Mouse (Mus musculus) forebrain, embryonic 16.5 days (tissue): Measurements from ENCODE around the gene Ogfr. TPM values are rescaled to one million over a fixed set of nuclear protein-coding genes. Genes with fewer than 3 reads are reported as not detected.
A peak's percentile ranks its signal among the peaks of the same experiment; 100 is the strongest.

Experiments used
- ATAC-seq: fragments of 200-750 bp; cut with Nextera tagmentation; 2 replicates; pipeline ENCODE4 v1.8.0; 2017; ENCODE audit warnings: mild to moderate bottlenecking, moderate library complexity
- H3K27ac ChIP-seq: fragments of 300-500 bp; sonication (generic); 2 replicates; pipeline ENCODE4 v1.5.1; 2014; ENCODE audit warnings: low read length, control low read depth
- H3K27me3 ChIP-seq: fragments of 300-500 bp; sonication (generic); replicated peaks from 2 replicates; pipeline ENCODE4 v1.6.1; 2014; ENCODE audit warnings: low read length; ENCODE audit not compliant: control insufficient read depth, insufficient read depth
- H3K36me3 ChIP-seq: fragments of 300-500 bp; sonication (generic); 2 replicates; pipeline ENCODE4 v1.6.1; 2014; ENCODE audit not compliant: control insufficient read depth, insufficient read depth
- H3K4me1 ChIP-seq: fragments of 300-500 bp; sonication (generic); replicated peaks from 2 replicates; pipeline ENCODE4 v1.6.1; 2014; ENCODE audit warnings: low read length; ENCODE audit not compliant: control insufficient read depth, insufficient read depth
- H3K4me2 ChIP-seq: fragments of 300-500 bp; sonication (generic); 2 replicates; pipeline ENCODE4 v1.6.1; 2014; ENCODE audit warnings: mild to moderate bottlenecking, low read length, control low read depth
- H3K4me3 ChIP-seq: fragments of 300-500 bp; sonication (generic); replicated peaks from 2 replicates; pipeline ENCODE4 v1.5.1; 2014; ENCODE audit warnings: mild to moderate bottlenecking, low read length, control low read depth
- H3K9ac ChIP-seq: fragments of 300-500 bp; sonication (generic); replicated peaks from 2 replicates; pipeline ENCODE4 v1.6.1; 2014; ENCODE audit warnings: low read depth, low read length, control low read depth
- H3K9me3 ChIP-seq: fragments of 300-500 bp; sonication (generic); 2 replicates; pipeline ENCODE4 v1.6.1; 2016; ENCODE audit warnings: low read length; ENCODE audit not compliant: control insufficient read depth
- WGBS: fragments of 180-500 bp; shearing (Covaris S2); extraction: QIAGEN DNeasy Blood & Tissue Kit; methylation state at CpG from one replicate; pipeline ENCODE4 v1.1.7; 2014; 5-methylcytosine and 5-hydroxymethylcytosine counted together
- polyA plus RNA-seq: library from polyadenylated mRNA; unstranded; fragments of >200 nt; fragmentation: Nextera tagmentation; extraction: Ambion mirVana; gene quantifications from 2 replicates; pipeline ENCODE4 v1.2.1, GENCODE M21; 2015

Gene Ogfr
- polyA plus RNA-seq, 1 experiment from 2014 or later, result 85.5 TPM

DNA sequence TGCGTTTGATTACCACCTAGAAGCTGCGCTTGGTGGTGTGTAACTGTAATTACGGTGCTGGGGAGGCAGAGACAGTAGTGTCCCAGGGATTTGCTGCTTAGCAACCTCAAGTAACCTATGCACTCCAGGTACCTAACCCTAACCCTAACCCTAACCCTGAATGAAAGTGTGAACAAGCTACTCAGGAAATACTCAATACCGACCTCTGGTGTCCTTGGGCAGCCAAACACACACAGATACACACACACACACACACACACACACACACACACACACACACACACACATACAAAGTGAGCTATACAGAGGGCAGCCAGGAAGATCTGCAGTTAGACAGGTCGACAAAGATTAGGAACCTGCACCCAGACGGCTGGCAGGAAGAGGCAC, 316 bp upstream of the Ogfr start:
- Histone ChIP-seq H3K4me1 (peaks cover 17% of the 10 kb centered on the region), H3K27ac (peak overlapping the region; percentile 83), H3K4me3 (peak overlapping the region; percentile 63), H3K36me3 (peaks cover 19% of the 10 kb centered on the region), H3K9me3 (no peaks in the 10 kb centered on the region), H3K4me2 (peak overlapping the region; percentile 92), H3K27me3 (no peaks in the 10 kb centered on the region), H3K9ac (peak overlapping the region; percentile 83)
- WGBS, result 46% methylated on average over 6 of the region's 6 CpGs
- ATAC-seq, result no peak; the same call in 1 of the 2 replicates

DNA sequence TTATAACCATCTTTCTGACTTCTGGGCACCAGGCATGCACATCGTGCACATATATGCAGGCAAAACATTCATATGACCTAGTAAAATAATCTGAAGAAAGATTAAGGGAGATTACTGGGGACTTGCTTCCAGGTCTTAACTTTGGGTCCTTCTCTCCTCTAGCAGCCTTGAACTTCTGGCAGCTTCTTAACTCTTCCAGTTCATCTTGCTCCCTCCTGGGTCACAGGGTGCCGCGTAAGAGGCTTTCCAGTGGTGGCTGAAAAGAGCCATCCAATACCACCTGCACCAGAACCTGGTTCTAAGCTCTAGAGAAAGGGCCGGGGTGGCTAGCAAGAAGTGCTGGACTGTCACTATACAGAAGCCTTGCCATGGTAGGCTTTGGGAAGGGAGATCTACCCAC, 8.4 kb downstream of the Ogfr start, which contains the start of gene Col9a3:
TSS of gene Col9a3 (plus strand) at position 301 of the 400 bp plus-strand sequence.
- H3K9ac ChIP-seq, result peak within 1 kb of the TSS; percentile 67
- no peak for ATAC-seq
- H3K4me2 ChIP-seq, result peak within 1 kb of the TSS; percentile 66
- H3K36me3 ChIP-seq, result peaks cover 12% of the 10 kb centered on the region; the same call in 1 of the 2 replicates
- no peaks in the 10 kb centered on the region for H3K9me3 ChIP-seq
- peak within 1 kb of the TSS; percentile 45 for H3K4me3 ChIP-seq
- H3K27ac ChIP-seq, result no peak within 1 kb of the TSS; the same call in 1 of the 2 replicates
- H3K4me1 ChIP-seq, result peaks cover 25% of the 10 kb centered on the region
- H3K27me3 ChIP-seq, result peaks cover 4% of the 10 kb centered on the region; the same call in 1 of the 2 replicates
- 45% methylated on average over 4 of the region's 4 CpGs for WGBS

GRCm38 (mm10) chr2:180598157-180598705, 9.2 kb downstream of the Ogfr start:
- H3K27ac ChIP-seq, result no peak overlapping the region; the same call in 1 of the 2 replicates
- peak; percentile 52 for ATAC-seq

GRCm38 (mm10) chr2:180600569-180601021, 11.6 kb downstream of the Ogfr start:
- peak; percentile 70 for ATAC-seq
- Histone ChIP-seq H3K4me1 (peaks cover 25% of the 10 kb centered on the region), H3K9me3 (no peaks in the 10 kb centered on the region), H3K36me3 (no peaks in the 10 kb centered on the region), H3K27ac (peak overlapping the region; percentile 23; the same call in 1 of the 2 replicates), H3K9ac (no peak overlapping the region; the same call in 1 of the 2 replicates), H3K27me3 (peaks cover 4% of the 10 kb centered on the region; the same call in 1 of the 2 replicates), H3K4me2 (peak overlapping the region; percentile 9), H3K4me3 (no peak overlapping the region)
- 8% methylated on average over 9 of the region's 9 CpGs for WGBS

More at GRCm38 (mm10) chr2:180598157-180598705, 9.2 kb downstream of the Ogfr start:
- H3K27me3 ChIP-seq, result peaks cover 4% of the 10 kb centered on the region; the same call in 1 of the 2 replicates
- peak overlapping the region; percentile 67 for H3K9ac ChIP-seq
- H3K4me2 ChIP-seq, result peak overlapping the region; percentile 66
- peaks cover 5% of the 10 kb centered on the region; the same call in 1 of the 2 replicates for H3K36me3 ChIP-seq
- 0% methylated on average over 35 of the region's 41 CpGs for WGBS
- peaks cover 25% of the 10 kb centered on the region for H3K4me1 ChIP-seq
- H3K4me3 ChIP-seq, result peak overlapping the region; percentile 45
- H3K9me3 ChIP-seq, result no peaks in the 10 kb centered on the region

GRCm38 (mm10) chr2:180604781-180605180, 15.7 kb downstream of the Ogfr start:
- Histone ChIP-seq H3K9me3 (no peaks in the 10 kb centered on the region), H3K36me3 (no peaks in the 10 kb centered on the region), H3K27me3 (no peaks in the 10 kb centered on the region), H3K9ac (no peak overlapping the region), H3K27ac (no peak overlapping the region), H3K4me1 (peaks cover 10% of the 10 kb centered on the region), H3K4me3 (no peak overlapping the region), H3K4me2 (no peak overlapping the region)
- ATAC-seq, result no peak
- 49% methylated on average over 6 of the region's 6 CpGs for WGBS

- Histone ChIP-seq H3K4me1 (no peaks in the 10 kb centered on the region), H3K4me3 (no peak overlapping the region), H3K27ac (no peak overlapping the region), H3K9me3 (no peaks in the 10 kb centered on the region), H3K4me2 (no peak overlapping the region), H3K9ac (no peak overlapping the region), H3K36me3 (no peaks in the 10 kb centered on the region), H3K27me3 (no peaks in the 10 kb centered on the region)
- ATAC-seq, result no peak
- 78% methylated on average over 4 of the region's 4 CpGs for WGBS
Observed at GRCm38 (mm10) chr2:180610283-180610682, 21.2 kb downstream of the Ogfr start.

- Histone ChIP-seq H3K9ac (no peak overlapping the region), H3K36me3 (no peaks in the 10 kb centered on the region), H3K4me1 (no peaks in the 10 kb centered on the region), H3K4me3 (no peak overlapping the region), H3K9me3 (no peaks in the 10 kb centered on the region), H3K27ac (no peak overlapping the region), H3K27me3 (no peaks in the 10 kb centered on the region), H3K4me2 (no peak overlapping the region)
- no peak for ATAC-seq
- 94% methylated on average over 2 of the region's 2 CpGs for WGBS
Observed at GRCm38 (mm10) chr2:180611882-180612281, 22.8 kb downstream of the Ogfr start.

GRCm38 (mm10) chr2:180641576-180642554, 52.8 kb downstream of the Ogfr start:
- Histone ChIP-seq H3K27ac (no peak overlapping the region), H3K4me2 (peak overlapping the region; percentile 40), H3K27me3 (peaks cover 46% of the 10 kb centered on the region), H3K4me1 (peaks cover 5% of the 10 kb centered on the region), H3K36me3 (no peaks in the 10 kb centered on the region), H3K9me3 (peaks cover 19% of the 10 kb centered on the region), H3K4me3 (peak overlapping the region; percentile 39), H3K9ac (no peak overlapping the region)
- WGBS, result 3% methylated on average over 91 of the region's 112 CpGs
- no peak; the same call in 1 of the 2 replicates for ATAC-seq
